Mouse (Mus musculus): Measurements from ENCODE around the gene Eif2d.

- TF ChIP-seq CTCF (IDR thresholded peaks at IDR 0.05; ENCODE audit: control insufficient read depth, insufficient read depth, insufficient read length) (no peak), MYOD1 (IDR thresholded peaks at IDR 0.05; ENCODE audit: control insufficient read depth, insufficient read length, low read depth) (no peak), MAX (IDR thresholded peaks at IDR 0.05) (no peak), USF1 (IDR thresholded peaks at IDR 0.05; ENCODE audit: low read depth) (no peak), CEBPB (IDR thresholded peaks at IDR 0.05; ENCODE audit: low read depth) (no peak), MYOG (IDR thresholded peaks at IDR 0.05; ENCODE audit: control insufficient read depth, extremely low read depth, insufficient read length) (no peak)
Observed at GRCm38 (mm10) chr1:131135960-131136629, 16.9 kb upstream of the Eif2d start.

Data from C2C12 (cell line).